Mouse (Mus musculus): ENCODE results near the gene Olfr849.

Olfr849 gene

GRCm38 (mm10) chr9:19439966-19440365, at the start of gene Olfr849:
TSS of gene Olfr849 (plus strand) at chr9:19440266.
- no peak for DNase-seq (ENCODE audit: low read depth)

- DNase-seq (ENCODE audit: low read depth), result no peak
Measured at GRCm38 (mm10) chr9:19478148-19478547, 38.1 kb downstream of the Olfr849 start, which contains the start of gene Olfr850. TSS of gene Olfr850 (minus strand) at chr9:19478248.

- DNase-seq (ENCODE audit: low read depth), result no peak
Measured at GRCm38 (mm10) chr9:19492995-19493394, 52.9 kb downstream of the Olfr849 start, which contains the start of gene Olfr851. TSS of gene Olfr851 (plus strand) at chr9:19493295.
